Comparison of ENCODE assay signal across 10 mouse cellular contexts in genomic region chr9:123384696-123385095, GRCm38 (mm10). TPM values are rescaled to one million over a fixed set of nuclear protein-coding genes. Genes with fewer than 3 reads are reported as not detected.
DNase-seq lines count a peak whose midpoint lies in the region; ATAC-seq lines count a peak whose summit lies in the region.
"Had no signal": no experiment of that assay in that cellular context is flagged by ENCODE, and none has a peak within 500 bp of the region (broad histone marks: within the 10 kb centered on the region; RNA-seq: fewer than 3 reads in every experiment).

No protein-coding gene starts in this region.

- ATAC-seq in granulocyte monocyte progenitor cell, adult 5-6 weeks (replicated peaks; ENCODE audit: poor library complexity, severe bottlenecking) = no peak

- peak; percentile 91 for DNase-seq in brain, adult 2 months (ENCODE audit: low read depth, low spot score)
- DNase-seq in cerebellum, adult 18-20 months = peak; percentile 56 to 57
- peak; percentile 32 for DNase-seq in frontal cortex, postnatal 10 days (ENCODE audit: low spot score in 2 of 2)
- peak; percentile 34 to 46 for DNase-seq in left cerebral cortex, adult 8-10 months (ENCODE audit: low spot score in 2 of 2)
- DNase-seq in kidney, adult 11 months = no peak
- no peak for DNase-seq in lung, postnatal 14 days
- DNase-seq in lung, postnatal 36 days = no peak
- DNase-seq: gastrocnemius, postnatal 10 days; kidney, adult 9 months had no signal

RNA-seq across cellular contexts. Expression of gene Lars2, which starts 18.0 kb away (rescaled TPM):
- total RNA-seq in left cerebral cortex, adult 8-10 months (2022) = 100 to 1,000 TPM in 1 of 4 experiments, 10 to 100 TPM in 3; 48.7 to 105 (median 76.9) TPM
- total RNA-seq in granulocyte monocyte progenitor cell, adult 5-6 weeks (2014; fragmentation: Nextera tagmentation) = 9,988 and 24,943 TPM in 2 replicates
- 32.5 and 33.6 TPM in 2 replicates for total RNA-seq in granulocyte monocyte progenitor cell, adult 5-6 weeks (2017)

Comparison
In these comparisons a context has a peak if more than half of its experiments do, and no peak if none do; other contexts are left out.
1. DNase-seq: peak in brain, adult 2 months (single experiment), cerebellum, adult 18-20 months (2 of 2), frontal cortex, postnatal 10 days (2 of 2) and left cerebral cortex, adult 8-10 months (2 of 2); none in kidney, adult 11 months (single experiment), lung, postnatal 14 days (single experiment) and lung, postnatal 36 days (single experiment).